Mouse (Mus musculus) brain, embryonic 14.5 days (tissue): Measurements from ENCODE around the gene Uck2.

Experiments used
- CTCF ChIP-seq: fragments of 200-500 bp; IDR thresholded peaks from 2 replicates; pipeline ENCODE4 v1.5.1; 2012; ENCODE audit warnings: inconsistent platforms, mild to moderate bottlenecking, moderate library complexity, borderline replicate concordance; ENCODE audit not compliant: insufficient read depth, insufficient read length; ENCODE audit errors: extremely low read depth
- POLR2A ChIP-seq: fragments of 200-500 bp; IDR thresholded peaks from 2 replicates; pipeline ENCODE4 v1.6.1; 2012; ENCODE audit warnings: mild to moderate bottlenecking, inconsistent platforms, borderline replicate concordance; ENCODE audit not compliant: poor library complexity, insufficient read depth, insufficient read length, severe bottlenecking; ENCODE audit errors: extremely low read depth

GRCm38 (mm10) chr1:167259702-167260101, 25.4 kb downstream of the Uck2 start:
- TF ChIP-seq POLR2A (no peak), CTCF (no peak)
